Mouse (Mus musculus) intestine, embryonic 16.5 days (tissue): ENCODE measurements around the gene Prkn. TPM values are rescaled to one million over a fixed set of nuclear protein-coding genes. Genes with fewer than 3 reads are reported as not detected.

Experiments
- ATAC-seq: fragments of 200-750 bp; cut with Nextera tagmentation; 2 replicates; pipeline ENCODE4 v1.8.0; 2017; ENCODE audit warnings: moderate TSS enrichment, moderate library complexity
- H3K27ac ChIP-seq: fragments of 300-500 bp; sonication (generic); 2 replicates; pipeline ENCODE4 v1.5.1; 2014; ENCODE audit warnings: mild to moderate bottlenecking, low read length
- H3K27me3 ChIP-seq: fragments of 300-500 bp; sonication (generic); replicated peaks from 2 replicates; pipeline ENCODE4 v1.6.1; 2014; ENCODE audit warnings: low read length, control low read depth, mixed read lengths; ENCODE audit not compliant: control insufficient read depth, insufficient read depth
- H3K36me3 ChIP-seq: fragments of 300-500 bp; sonication (generic); 2 replicates; pipeline ENCODE4 v1.6.1; 2014; ENCODE audit warnings: low read length, control low read depth; ENCODE audit not compliant: control insufficient read depth, insufficient read depth
- H3K4me1 ChIP-seq: fragments of 300-500 bp; sonication (generic); 2 replicates; pipeline ENCODE4 v1.6.1; 2014; ENCODE audit warnings: low read length, control low read depth, mixed read lengths; ENCODE audit not compliant: control insufficient read depth, insufficient read depth
- H3K4me2 ChIP-seq: fragments of 300-500 bp; sonication (generic); 2 replicates; pipeline ENCODE4 v1.6.1; 2014; ENCODE audit warnings: low read depth, low read length, control low read depth
- H3K4me3 ChIP-seq: fragments of 300-500 bp; sonication (generic); 2 replicates; pipeline ENCODE4 v1.5.1; 2014; ENCODE audit warnings: mild to moderate bottlenecking, low read length
- H3K9ac ChIP-seq: fragments of 300-500 bp; sonication (generic); 2 replicates; pipeline ENCODE4 v1.6.1; 2014; ENCODE audit warnings: low read depth, low read length
- H3K9me3 ChIP-seq: fragments of 300-500 bp; sonication (generic); 2 replicates; pipeline ENCODE4 v1.6.1; 2016; ENCODE audit warnings: low read length, control low read depth; ENCODE audit not compliant: control insufficient read depth
- WGBS: fragments of 180-500 bp; shearing (Covaris S2); extraction: QIAGEN DNeasy Blood & Tissue Kit; methylation state at CpG from one replicate; pipeline ENCODE4 v1.1.7; 2014; 5-methylcytosine and 5-hydroxymethylcytosine counted together
- polyA plus RNA-seq: library from polyadenylated mRNA; unstranded; fragments of >200 nt; fragmentation: Nextera tagmentation; extraction: Ambion mirVana; gene quantifications from 2 replicates; pipeline ENCODE4 v1.2.1, GENCODE M21; 2015

Gene Prkn
- polyA plus RNA-seq, 1 experiment from 2014 or later, result 1.3 TPM

DNA sequence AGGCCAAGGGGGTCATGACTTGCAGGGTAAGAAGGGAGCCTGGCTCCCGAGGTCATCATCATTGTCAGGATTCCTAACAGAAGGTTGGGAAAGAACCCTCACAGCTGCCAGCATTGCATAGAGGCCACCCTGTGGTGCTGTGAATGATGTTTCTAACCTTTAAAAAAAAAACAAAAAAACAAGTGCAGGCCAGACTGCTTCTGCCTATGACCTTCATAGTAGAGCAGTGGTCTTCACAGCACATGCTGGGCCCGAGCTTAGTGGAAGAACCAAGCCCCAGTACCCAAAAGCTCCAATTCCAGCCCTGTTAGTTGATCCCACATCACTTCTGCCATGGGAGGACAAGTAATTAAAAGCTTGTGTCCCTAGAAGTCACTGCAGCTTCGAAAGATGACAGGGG, 1061.5 kb downstream of the Prkn start:
- WGBS, result 72% methylated on average over 3 of the region's 3 CpGs
- ATAC-seq, result no peak
- no peak overlapping the region for H3K4me3 ChIP-seq

DNA sequence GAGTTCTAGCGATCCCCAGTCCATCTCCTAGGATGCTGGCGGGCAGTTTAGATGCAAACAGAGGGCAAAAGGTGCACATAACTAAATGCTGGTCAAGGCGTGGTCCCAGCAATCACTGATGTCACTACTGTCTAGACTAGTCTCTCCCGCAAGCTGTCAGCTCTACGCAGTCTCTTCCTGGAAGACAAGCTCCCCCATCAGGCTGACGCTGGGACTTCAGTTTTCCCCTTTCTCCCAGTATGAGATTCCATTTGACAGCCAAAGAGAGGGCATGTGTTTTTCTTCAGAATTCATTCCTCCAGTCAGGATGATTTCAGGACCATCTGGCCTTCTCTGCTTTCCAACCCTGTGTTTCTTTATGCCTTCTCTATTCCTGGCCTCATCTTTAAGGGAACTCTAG, 1062.8 kb downstream of the Prkn start:
- H3K4me2 ChIP-seq, result no peak overlapping the region
- H3K36me3 ChIP-seq, result no peaks in the 10 kb centered on the region
- ATAC-seq, result no peak
- H3K4me3 ChIP-seq, result no peak overlapping the region
- 50% methylated on average over 6 of the region's 6 CpGs for WGBS
- no peak overlapping the region for H3K27ac ChIP-seq
- H3K27me3 ChIP-seq, result no peaks in the 10 kb centered on the region
- H3K9me3 ChIP-seq, result no peaks in the 10 kb centered on the region
- no peak overlapping the region for H3K9ac ChIP-seq
- no peaks in the 10 kb centered on the region for H3K4me1 ChIP-seq

More for the DNA sequence above, 1061.5 kb downstream of the Prkn start:
- H3K9ac ChIP-seq, result no peak overlapping the region
- H3K36me3 ChIP-seq, result no peaks in the 10 kb centered on the region
- H3K4me2 ChIP-seq, result no peak overlapping the region
- no peaks in the 10 kb centered on the region for H3K4me1 ChIP-seq
- no peaks in the 10 kb centered on the region for H3K9me3 ChIP-seq
- H3K27me3 ChIP-seq, result no peaks in the 10 kb centered on the region
- H3K27ac ChIP-seq, result no peak overlapping the region

DNA sequence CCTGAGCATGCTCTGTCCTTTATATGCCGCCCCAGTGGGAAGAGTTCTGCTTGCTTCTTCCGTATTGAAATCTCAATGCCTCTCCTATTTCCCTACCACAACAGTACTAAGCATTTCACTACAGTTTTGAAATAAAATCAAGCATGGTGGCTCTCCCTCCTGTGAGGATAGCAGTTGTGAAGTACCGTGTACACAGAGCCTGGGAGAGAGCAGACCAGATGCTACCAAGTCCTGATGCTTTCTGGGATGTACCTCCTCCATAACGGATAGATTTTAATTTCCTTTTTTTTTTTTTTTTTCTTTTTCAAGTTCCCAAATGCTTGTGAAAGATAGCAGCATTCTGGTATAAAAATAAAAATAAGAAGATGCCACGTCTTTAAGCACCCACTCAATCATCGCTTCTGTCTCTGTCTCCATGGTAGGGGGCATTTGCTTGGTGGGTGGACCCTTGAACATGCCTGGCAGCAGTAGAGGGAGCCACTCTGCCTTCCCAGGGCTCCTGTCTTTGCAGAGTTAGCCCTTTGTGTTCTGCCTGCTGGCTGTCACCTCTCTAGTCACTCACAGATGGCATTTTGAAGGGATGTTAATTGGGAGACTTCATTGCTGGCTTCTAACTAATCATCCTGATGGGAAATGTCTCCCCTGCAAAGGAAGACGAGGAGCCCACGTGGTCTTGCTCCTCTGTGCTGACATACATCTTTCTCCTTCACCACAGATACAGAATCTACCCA, 1070.6 kb downstream of the Prkn start:
- Histone ChIP-seq H3K9ac (no peak overlapping the region), H3K9me3 (no peaks in the 10 kb centered on the region), H3K36me3 (no peaks in the 10 kb centered on the region), H3K4me1 (0 out of 2 replicates have a peak, but pooled peaks cover 3% of the 10 kb centered on the region), H3K4me3 (no peak overlapping the region), H3K27ac (no peak overlapping the region), H3K27me3 (peaks cover 13% of the 10 kb centered on the region; the same call in 1 of the 2 replicates), H3K4me2 (no peak overlapping the region)
- 64% methylated on average over 8 of the region's 8 CpGs for WGBS
- no peak for ATAC-seq

DNA sequence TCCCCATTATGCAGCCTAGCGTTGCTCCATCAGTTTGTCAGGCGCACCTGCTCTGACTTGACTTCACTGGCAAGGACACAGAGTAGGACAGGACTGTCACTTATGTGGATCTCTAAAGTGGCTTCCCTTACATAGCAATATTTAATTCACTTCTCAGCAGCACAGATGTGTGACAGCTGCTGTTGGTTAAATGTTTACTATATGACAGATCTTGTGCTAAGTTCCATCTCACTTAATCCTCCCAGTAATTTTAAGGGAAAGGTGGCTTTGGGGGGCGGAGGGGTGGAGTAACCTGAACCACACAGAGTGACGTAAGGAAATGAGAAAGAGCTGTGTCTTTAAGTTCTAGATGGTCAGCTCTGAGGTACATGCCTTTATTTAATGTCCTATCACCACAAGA, 1072.0 kb downstream of the Prkn start:
- no peak for ATAC-seq
- WGBS, result 76% methylated on average over 4 of the region's 4 CpGs

DNA sequence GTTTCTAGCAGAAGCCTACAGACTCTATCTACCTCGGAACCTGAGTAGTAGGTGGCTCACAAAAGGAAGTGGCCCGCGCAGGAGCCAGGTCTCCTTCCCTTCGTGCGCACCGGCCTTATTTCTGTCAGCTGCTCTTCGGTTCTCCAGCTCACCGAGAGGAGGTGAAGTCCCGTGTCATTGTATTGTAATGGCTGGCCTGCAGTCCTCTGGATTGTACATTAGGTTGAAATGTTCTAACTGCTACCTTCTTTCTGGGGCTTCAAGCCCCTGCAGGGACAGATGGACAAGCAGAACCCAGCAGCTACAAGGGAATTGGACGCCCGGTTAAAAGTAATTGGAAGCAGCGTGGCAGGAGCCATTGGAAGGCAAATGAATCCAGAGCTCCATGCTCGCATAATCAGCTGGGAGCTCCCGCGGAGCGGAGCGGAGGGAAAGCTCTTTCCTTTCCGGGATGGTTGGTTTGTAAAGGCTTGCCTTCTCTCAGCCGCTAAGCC, 1072.7 kb downstream of the Prkn start:
- no peaks in the 10 kb centered on the region for H3K9me3 ChIP-seq
- no peaks in the 10 kb centered on the region for H3K36me3 ChIP-seq
- H3K27ac ChIP-seq, result no peak overlapping the region

More for the DNA sequence above, 1072.0 kb downstream of the Prkn start:
- Histone ChIP-seq H3K36me3 (no peaks in the 10 kb centered on the region), H3K4me1 (0 out of 2 replicates have a peak, but pooled peaks cover 3% of the 10 kb centered on the region), H3K27me3 (peaks cover 13% of the 10 kb centered on the region; the same call in 1 of the 2 replicates), H3K27ac (no peak overlapping the region), H3K4me3 (no peak overlapping the region), H3K4me2 (no peak overlapping the region), H3K9me3 (no peaks in the 10 kb centered on the region), H3K9ac (no peak overlapping the region)

DNA sequence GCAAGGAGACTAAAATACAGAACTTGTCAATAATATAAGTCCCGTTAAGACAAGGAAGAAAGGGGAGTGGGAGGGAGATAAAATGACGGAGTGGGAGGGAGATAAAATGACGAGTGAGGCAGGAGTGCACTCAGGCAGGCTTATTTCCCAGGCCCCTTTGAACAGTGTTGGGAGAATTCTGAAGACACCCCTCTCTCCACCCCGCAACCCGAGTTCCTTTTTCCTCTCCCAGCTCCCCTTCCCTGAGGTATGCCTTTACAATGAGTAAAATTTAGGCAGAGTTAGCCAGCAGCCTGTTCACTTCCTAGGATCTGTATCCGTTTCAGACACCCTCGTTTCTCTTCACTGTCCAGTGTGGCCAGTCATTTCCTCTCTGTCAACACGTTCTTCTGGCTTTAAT, 1073.4 kb downstream of the Prkn start:
- no peak overlapping the region for H3K9ac ChIP-seq

More for the DNA sequence above, 1072.7 kb downstream of the Prkn start:
- peaks cover 13% of the 10 kb centered on the region; the same call in 1 of the 2 replicates for H3K27me3 ChIP-seq
- H3K9ac ChIP-seq, result no peak overlapping the region
- peak overlapping the region; percentile 46 for H3K4me2 ChIP-seq
- 2% methylated on average over 19 of the region's 19 CpGs for WGBS
- peak overlapping the region; percentile 20 for H3K4me3 ChIP-seq
- ATAC-seq, result no peak
- 0 out of 2 replicates have a peak, but pooled peaks cover 3% of the 10 kb centered on the region for H3K4me1 ChIP-seq

DNA sequence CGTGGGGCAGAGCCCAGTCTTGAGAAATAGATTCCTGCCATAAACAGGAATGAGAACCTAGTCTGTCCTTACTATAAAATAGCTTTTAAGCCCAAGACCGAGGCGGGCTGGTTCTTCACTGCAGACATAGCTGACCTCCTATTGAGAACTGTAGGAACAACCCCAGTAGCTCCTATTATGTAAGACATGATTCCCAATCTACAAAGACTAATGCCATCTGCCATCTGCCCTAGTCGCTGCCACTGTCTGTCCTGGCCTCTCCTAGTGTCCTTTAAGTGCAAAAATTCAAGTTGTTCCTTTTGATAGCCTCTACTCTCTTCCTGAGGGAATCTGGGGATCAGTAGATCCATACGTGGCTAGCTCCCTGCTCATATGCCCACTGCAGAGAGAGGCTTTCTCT, 1074.3 kb downstream of the Prkn start:
- no peak for ATAC-seq
- no peaks in the 10 kb centered on the region for H3K9me3 ChIP-seq
- no peak overlapping the region for H3K9ac ChIP-seq
- H3K27ac ChIP-seq, result no peak overlapping the region
- WGBS, result 78% methylated on average over 5 of the region's 5 CpGs
- H3K4me3 ChIP-seq, result no peak overlapping the region
- no peak overlapping the region for H3K4me2 ChIP-seq
- H3K4me1 ChIP-seq, result 0 out of 2 replicates have a peak, but pooled peaks cover 3% of the 10 kb centered on the region
- H3K27me3 ChIP-seq, result peaks cover 13% of the 10 kb centered on the region; the same call in 1 of the 2 replicates
- H3K36me3 ChIP-seq, result no peaks in the 10 kb centered on the region

More for the DNA sequence above, 1073.4 kb downstream of the Prkn start:
- Histone ChIP-seq H3K9me3 (no peaks in the 10 kb centered on the region), H3K36me3 (no peaks in the 10 kb centered on the region), H3K27ac (no peak overlapping the region), H3K4me2 (0 out of 2 replicates have a peak overlapping the region, but pooled peaks have one; percentile 46), H3K4me1 (0 out of 2 replicates have a peak, but pooled peaks cover 3% of the 10 kb centered on the region), H3K27me3 (peaks cover 13% of the 10 kb centered on the region; the same call in 1 of the 2 replicates), H3K4me3 (no peak overlapping the region)
- no peak for ATAC-seq
- 22% methylated on average over 8 of the region's 8 CpGs for WGBS

DNA sequence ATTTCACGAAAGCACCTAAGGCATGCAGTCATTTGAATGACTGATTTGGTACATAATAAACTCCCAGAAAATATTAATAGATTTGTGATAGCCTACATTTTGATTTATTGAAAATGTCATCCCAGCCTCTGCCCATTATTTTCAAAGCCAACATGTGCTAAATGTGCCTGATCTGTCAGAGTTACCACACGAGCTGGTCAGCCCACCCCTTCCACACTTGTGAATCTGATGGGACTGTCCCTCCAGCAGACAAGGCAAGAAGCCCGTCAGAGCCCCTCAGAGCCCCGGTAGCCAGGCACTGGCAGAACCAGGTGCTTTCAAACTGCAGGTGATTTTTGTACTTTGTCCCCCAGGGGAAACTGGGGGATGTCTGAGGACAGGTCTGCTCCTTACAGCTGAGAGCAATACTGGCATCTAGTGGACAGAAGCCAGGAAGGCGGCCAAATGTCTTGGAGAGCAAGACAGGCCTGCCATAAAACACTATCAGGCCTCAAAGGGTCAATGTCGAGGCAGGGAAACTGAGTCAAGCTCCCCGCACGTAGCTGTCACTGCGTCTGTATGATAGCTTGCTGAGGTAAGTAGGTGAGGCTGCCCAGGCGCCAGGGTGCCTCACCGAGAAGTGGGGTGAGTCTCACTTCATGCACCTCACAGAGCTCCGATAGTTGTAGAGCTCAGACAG, 1078.1 kb downstream of the Prkn start:
- H3K9ac ChIP-seq, result no peak overlapping the region
- no peak overlapping the region for H3K27ac ChIP-seq
- no peaks in the 10 kb centered on the region for H3K9me3 ChIP-seq
- peak; percentile 33; the same call in 1 of the 2 replicates for ATAC-seq
- 0 out of 2 replicates have a peak, but pooled peaks cover 3% of the 10 kb centered on the region for H3K4me1 ChIP-seq
- H3K36me3 ChIP-seq, result no peaks in the 10 kb centered on the region
- WGBS, result 47% methylated on average over 12 of the region's 12 CpGs
- H3K4me3 ChIP-seq, result no peak overlapping the region
- no peak overlapping the region for H3K4me2 ChIP-seq
- peaks cover 5% of the 10 kb centered on the region; the same call in 1 of the 2 replicates for H3K27me3 ChIP-seq

DNA sequence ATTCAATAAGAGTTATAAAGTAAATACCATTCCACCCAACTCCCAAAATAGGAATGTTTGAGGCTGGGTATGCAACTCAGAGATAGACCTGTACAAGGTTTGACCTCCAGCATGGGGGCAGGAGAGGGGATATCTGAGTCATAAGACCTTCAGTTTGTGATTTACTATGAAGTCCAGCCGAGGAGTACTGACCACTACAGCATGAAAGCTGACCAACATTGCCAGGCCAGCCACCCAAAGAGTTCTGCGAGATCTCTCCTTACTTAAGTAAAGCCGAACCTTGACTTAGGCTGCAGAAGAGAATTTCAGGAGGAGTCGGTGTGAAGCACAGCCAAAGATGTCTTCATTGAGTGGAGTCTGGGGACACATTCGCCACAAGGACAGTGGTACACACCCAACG, 1079.4 kb downstream of the Prkn start:
- Histone ChIP-seq H3K4me1 (no peaks in the 10 kb centered on the region), H3K9me3 (no peaks in the 10 kb centered on the region), H3K27ac (no peak overlapping the region), H3K27me3 (no peaks in the 10 kb centered on the region), H3K36me3 (no peaks in the 10 kb centered on the region), H3K4me2 (no peak overlapping the region), H3K9ac (no peak overlapping the region), H3K4me3 (no peak overlapping the region)
- ATAC-seq, result no peak
- WGBS, result 86% methylated on average over 6 of the region's 6 CpGs
